Mouse (Mus musculus) ES-E14 (cell line): Measurements from ENCODE around the gene Tax1bp1.

ENCODE experiments used
- CHD2 ChIP-seq: IDR thresholded peaks from 2 replicates; pipeline ENCODE4 v1.6.1; 2014; ENCODE audit warnings: mild to moderate bottlenecking, low read depth, low read length, inconsistent platforms
- HCFC1 ChIP-seq: IDR thresholded peaks from 2 replicates; pipeline ENCODE4 v1.6.1; 2012; ENCODE audit warnings: low read length, inconsistent platforms, borderline replicate concordance; ENCODE audit not compliant: insufficient read depth
- ZNF384 ChIP-seq: IDR thresholded peaks from 2 replicates; pipeline ENCODE4 v1.6.1; 2012; ENCODE audit warnings: low read depth, low read length, inconsistent platforms

- TF ChIP-seq HCFC1, result no peak
- TF ChIP-seq ZNF384, result no peak
- TF ChIP-seq CHD2, result no peak
These were observed 83.8 kb downstream of the Tax1bp1 start for GRCm38 (mm10) chr6:52797252-52797800.
